Mouse (Mus musculus) layer of hippocampus, adult 2 months (tissue): Measurements from ENCODE around the gene Map3k3. TPM values are rescaled to one million over a fixed set of nuclear protein-coding genes. Genes with fewer than 3 reads are reported as not detected.
A peak's percentile ranks its signal among the peaks of the same experiment; 100 is the strongest.

ENCODE experiments used
- DNase-seq, 2 experiments: peaks; one replicate each; pipeline ENCODE4 v3.0.0; 2022; ENCODE audit warnings: low spot score in 2 of 2
- H3K27ac ChIP-seq: fragments of 200-600 bp; 2 replicates; pipeline ENCODE4 v1.8.1; 2022
- H3K4me3 ChIP-seq: fragments of 200-600 bp; 2 replicates; pipeline ENCODE4 v1.8.1; 2022; ENCODE audit warnings: mild to moderate bottlenecking
- CTCF ChIP-seq: fragments of 200-600 bp; conservative IDR thresholded peaks from 2 replicates; pipeline ENCODE4 v1.8.1; 2022; ENCODE audit warnings: antibody characterized with exemption, mild to moderate bottlenecking, moderate library complexity
- total RNA-seq, 2 experiments: library from RNA; stranded (reverse); gene quantifications; 2 replicates each; pipeline ENCODE4 v1.2.3; 2021

Map3k3 gene
- total RNA-seq, 2 experiments from 2014 or later, result 31.5 to 33.0 TPM

- H3K4me3 ChIP-seq, result no peak overlapping the region
- H3K27ac ChIP-seq, result 0 out of 2 replicates have a peak overlapping the region, but pooled peaks have one; percentile 18
- DNase-seq, result no peak
- no peak for TF ChIP-seq CTCF
Observed at GRCm38 (mm10) chr11:106058020-106058419, 26.4 kb upstream of the Map3k3 start.

DNA sequence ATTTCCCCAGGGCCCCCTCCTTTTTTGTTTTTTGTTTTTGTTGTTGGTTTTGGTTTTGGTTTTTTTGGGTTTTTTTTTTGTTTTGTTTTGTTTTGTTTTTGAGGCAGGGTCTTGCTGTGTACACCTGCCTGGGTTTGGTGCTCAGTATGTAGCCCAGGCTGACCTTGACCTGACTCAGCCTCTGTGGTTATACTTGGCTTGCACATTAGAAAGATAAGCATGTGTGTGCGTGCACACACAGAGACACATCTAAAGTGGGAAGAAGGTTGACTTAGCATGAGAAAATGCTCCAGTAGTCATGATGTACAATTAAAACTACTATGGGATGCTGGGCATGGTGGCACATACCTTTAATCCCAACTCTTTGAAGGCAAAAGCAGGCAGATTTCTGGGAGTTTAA is 23.9 kb upstream of the Map3k3 start:
- DNase-seq, result no peak
- TF ChIP-seq CTCF, result no peak
- no peak overlapping the region for H3K4me3 ChIP-seq

DNA sequence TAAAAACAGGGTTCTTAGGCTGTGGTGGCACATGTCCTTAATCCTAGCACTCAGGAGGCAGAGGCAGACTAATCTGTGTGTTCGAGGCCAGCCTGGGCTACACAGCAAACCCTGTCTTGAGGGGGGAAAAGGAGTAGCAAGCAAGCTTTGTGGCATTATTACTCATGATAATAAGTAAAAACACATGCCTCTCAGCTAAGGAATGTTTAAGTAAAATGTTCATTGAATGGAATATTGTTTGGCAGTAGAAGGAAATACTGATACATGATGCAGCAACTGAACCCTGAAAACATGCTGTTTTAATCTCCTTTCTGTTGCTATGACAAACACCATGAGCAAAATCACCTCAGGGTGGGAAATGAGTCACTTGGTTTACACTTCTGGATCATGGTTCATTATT is 23.1 kb upstream of the Map3k3 start:
- no peak for DNase-seq
- TF ChIP-seq CTCF, result no peak
- Histone ChIP-seq H3K27ac (no peak overlapping the region), H3K4me3 (no peak overlapping the region)

More for the DNA sequence above, 23.9 kb upstream of the Map3k3 start:
- H3K27ac ChIP-seq, result no peak overlapping the region

DNA sequence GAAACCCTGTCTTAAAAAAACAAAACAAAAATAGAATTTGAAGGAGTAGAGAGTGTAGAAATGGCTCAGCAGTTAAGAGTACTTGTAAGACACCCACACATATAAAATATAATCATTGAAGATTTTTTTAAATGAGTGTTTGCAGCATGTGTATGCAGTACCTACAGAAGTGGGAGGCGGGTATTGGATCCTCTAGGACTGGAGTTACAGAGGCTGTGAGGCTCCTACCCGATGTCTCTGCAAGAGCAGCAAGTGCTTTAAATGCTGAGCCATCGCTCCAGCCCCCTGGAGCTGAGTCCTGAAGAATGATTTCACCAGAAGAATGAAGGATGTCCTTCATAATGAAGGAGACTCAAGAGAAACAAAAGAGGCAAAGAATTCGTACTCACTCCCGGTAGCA is 20.7 kb upstream of the Map3k3 start:
- no peak overlapping the region for H3K4me3 ChIP-seq
- TF ChIP-seq CTCF, result no peak
- no peak overlapping the region for H3K27ac ChIP-seq
- DNase-seq, result no peak

GRCm38 (mm10) chr11:106065073-106065922 is 19.1 kb upstream of the Map3k3 start:
- Histone ChIP-seq H3K27ac (peak overlapping the region; percentile 92), H3K4me3 (peak overlapping the region; percentile 82)
- TF ChIP-seq CTCF, result no peak
- no peak for DNase-seq

DNA sequence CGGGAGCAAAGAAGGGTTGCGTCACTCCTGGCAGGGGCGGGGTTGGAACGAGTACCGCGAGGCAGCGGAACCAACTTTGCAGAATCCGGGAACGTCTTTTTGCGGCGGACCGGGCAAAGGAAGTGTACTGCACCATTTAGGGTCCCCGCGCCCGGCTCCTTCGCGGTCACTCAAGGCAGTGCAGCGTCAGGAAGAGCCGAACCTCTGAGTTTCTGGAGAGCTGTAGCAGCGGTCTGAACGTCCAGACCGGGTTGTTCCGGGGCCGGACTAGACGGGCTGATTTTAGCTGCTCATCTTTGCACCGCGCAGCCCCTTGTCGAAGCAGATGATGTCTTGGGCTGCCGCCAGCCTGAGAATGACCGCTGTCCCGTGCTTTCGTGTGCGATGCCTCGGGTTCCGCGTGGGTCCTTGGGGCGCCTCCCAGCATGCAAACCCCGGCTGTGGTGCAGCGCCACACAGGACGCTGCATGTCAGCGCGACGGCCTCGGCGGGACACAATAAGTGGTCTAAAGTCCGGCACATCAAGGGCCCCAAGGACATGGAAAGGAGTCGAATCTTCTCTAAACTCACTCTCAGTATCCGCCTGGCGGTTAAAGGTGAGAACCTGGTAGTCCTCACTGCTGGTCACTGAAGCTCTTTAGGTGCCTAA is 18.4 kb upstream of the Map3k3 start, which contains the start of gene Taco1:
Gene Taco1, plus strand, starts transcription at position 139 of the 649 bp plus-strand sequence.
- TF ChIP-seq CTCF, result peak; percentile 67
- Histone ChIP-seq H3K4me3 (peak within 1 kb of the TSS; percentile 82), H3K27ac (peak within 1 kb of the TSS; percentile 92)
- DNase-seq, result peak; percentile 95 to 96

- peak overlapping the region; percentile 92 for H3K27ac ChIP-seq
- H3K4me3 ChIP-seq, result peak overlapping the region; percentile 82
- peak in 1 of 2 experiments; percentile 23 for DNase-seq
Observed at GRCm38 (mm10) chr11:106066616-106067015, 17.8 kb upstream of the Map3k3 start.

DNA sequence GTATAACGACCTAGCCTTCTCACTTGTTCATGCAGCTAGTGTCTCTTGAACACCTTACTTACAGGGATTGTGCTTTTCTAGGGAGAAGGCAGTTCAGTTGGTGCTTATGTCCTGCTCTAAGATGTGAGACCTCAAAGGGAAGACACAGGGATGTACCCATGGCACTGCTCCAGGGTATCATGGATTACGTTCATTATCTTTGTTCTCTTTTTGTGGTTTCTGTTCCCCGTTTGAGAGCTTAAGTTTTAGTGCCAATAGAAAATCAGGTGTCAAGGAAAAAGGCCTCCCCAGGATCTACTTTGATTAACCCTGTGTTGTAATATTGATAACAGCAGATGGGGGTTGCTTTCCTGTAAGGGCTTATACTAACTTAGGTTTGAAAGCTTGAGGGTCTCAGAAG is 10.6 kb upstream of the Map3k3 start:
- Histone ChIP-seq H3K27ac (no peak overlapping the region), H3K4me3 (no peak overlapping the region)
- no peak for DNase-seq
- TF ChIP-seq CTCF, result no peak

DNA sequence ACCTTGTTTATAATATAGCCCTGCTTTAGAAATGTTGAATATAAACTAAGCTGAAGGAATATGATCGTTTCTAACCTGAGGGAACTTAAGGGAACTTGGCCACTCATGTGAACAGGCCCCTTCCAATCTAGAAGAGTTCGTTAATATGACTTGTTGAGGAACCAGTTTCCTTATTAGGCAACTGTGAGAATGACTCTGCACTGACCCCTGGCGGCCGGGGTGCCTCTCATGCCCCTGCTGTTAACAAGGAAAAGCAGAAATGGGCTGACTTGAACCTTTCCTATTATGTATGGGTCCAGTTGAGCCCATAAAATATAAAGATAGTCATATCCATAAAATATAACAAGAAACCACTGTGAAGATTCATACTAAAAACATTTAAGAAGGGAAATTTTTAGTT is 8.1 kb upstream of the Map3k3 start:
- H3K27ac ChIP-seq, result no peak overlapping the region
- DNase-seq, result peak; percentile 39 to 71
- H3K4me3 ChIP-seq, result no peak overlapping the region
- TF ChIP-seq CTCF, result peak; percentile 99

- peak overlapping the region; percentile 98 for H3K4me3 ChIP-seq
- peak overlapping the region; percentile 98 for H3K27ac ChIP-seq
- no peak; the same call in 1 of the 2 replicates for TF ChIP-seq CTCF
- peak; percentile 30 to 60 for DNase-seq
Observed at GRCm38 (mm10) chr11:106084911-106085561, 623 bp downstream of the Map3k3 start.

DNA sequence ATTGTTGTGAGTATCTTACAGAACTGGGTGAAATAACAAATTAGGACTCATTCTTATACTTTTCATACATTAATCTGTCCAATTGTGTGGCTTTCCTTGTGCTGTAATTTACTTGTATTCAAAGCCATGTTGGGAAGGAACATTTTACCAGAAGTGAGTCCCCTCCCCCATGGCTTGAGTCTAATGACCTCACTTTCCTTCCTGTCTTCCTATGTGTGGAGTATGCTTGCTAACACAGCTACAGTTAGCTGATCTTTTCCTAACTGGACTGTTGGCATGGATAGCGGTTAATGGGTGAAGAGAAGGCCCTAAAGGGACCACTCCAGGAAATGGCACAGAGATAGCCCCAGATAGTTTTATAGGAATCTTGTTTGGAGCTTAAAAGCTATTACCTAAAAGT is 13.8 kb downstream of the Map3k3 start:
- H3K27ac ChIP-seq, result no peak overlapping the region
- H3K4me3 ChIP-seq, result no peak overlapping the region
- DNase-seq, result no peak
- TF ChIP-seq CTCF, result no peak

- no peak for DNase-seq
- no peak for TF ChIP-seq CTCF
- Histone ChIP-seq H3K27ac (peak overlapping the region; percentile 44), H3K4me3 (no peak overlapping the region)
Observed at GRCm38 (mm10) chr11:106102866-106103265, 18.5 kb downstream of the Map3k3 start.

DNA sequence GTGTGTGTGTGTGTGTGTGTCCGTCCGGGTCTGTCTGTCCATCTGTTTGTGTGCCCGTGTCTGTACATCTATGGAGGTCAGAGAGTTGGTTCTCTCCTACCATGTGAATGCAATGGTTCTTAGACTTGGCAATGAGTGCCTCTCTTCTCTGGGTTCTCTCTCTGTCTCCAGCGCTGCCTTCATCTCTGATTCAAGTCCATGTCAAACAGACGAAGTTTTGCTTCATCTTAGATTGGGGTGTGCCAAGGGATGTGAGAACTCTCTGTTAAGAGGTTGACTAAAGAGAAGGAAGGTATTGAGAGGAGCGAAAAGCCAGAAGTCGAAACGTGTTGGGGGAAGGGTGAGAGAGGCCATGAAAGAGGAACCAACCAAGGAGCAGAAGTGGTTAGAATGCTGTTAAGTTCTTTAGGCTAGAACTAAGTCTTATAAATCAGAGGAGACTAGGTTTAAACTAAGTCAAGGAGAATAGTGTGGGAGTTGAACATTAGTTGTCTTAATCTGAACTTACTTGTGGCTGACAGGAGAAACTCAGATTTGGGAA is 21.7 kb downstream of the Map3k3 start:
- no peak for TF ChIP-seq CTCF
- Histone ChIP-seq H3K27ac (no peak overlapping the region), H3K4me3 (no peak overlapping the region)
- no peak for DNase-seq
